Mouse (Mus musculus): ENCODE measurements around the gene Hfe.

Hfe gene

GRCm38 (mm10) chr13:23710374-23711089 lies at the start of gene Hfe:
TSS of gene Hfe (minus strand) at chr13:23710854.
- in situ Hi-C loops (cut with MboI): no loop called here

GRCm38 (mm10) chr13:23759916-23760239 lies 49.2 kb upstream of the Hfe start:
- in situ Hi-C loops (cut with MboI): loop anchor here (10.0 kb wide), 1 partner anchor 325 kb away; no protein-coding TSS in a partner anchor

GRCm38 (mm10) chr13:23759251-23759771 lies 48.7 kb upstream of the Hfe start:
- in situ Hi-C loops (cut with MboI): loop anchor here (10.0 kb wide), 1 partner anchor 325 kb away; no protein-coding TSS in a partner anchor

- in situ Hi-C loops (cut with MboI): loop anchor here (10.0 kb wide), 1 partner anchor 323 kb away; no protein-coding TSS in a partner anchor
Observed at GRCm38 (mm10) chr13:23757921-23758320, 47.3 kb upstream of the Hfe start.

GRCm38 (mm10) chr13:23757211-23757773 lies 46.6 kb upstream of the Hfe start:
- in situ Hi-C loops (cut with MboI): loop anchor here (10.0 kb wide), 1 partner anchor 322 kb away; no protein-coding TSS in a partner anchor

GRCm38 (mm10) chr13:23756790-23757189 lies 46.1 kb upstream of the Hfe start, which contains the start of gene Hist1h4b:
TSS of gene Hist1h4b (plus strand) at chr13:23757013.
- in situ Hi-C loops (cut with MboI): loop anchor here (10.0 kb wide), 1 partner anchor 322 kb away; no protein-coding TSS in a partner anchor

- in situ Hi-C loops (cut with MboI): loop anchor here (10.0 kb wide), 1 partner anchor 320 kb away; no protein-coding TSS in a partner anchor
Observed at GRCm38 (mm10) chr13:23755000-23755399, 44.3 kb upstream of the Hfe start.

GRCm38 (mm10) chr13:23753314-23754078 lies 42.8 kb upstream of the Hfe start:
- in situ Hi-C loops (cut with MboI): loop anchor here (10.0 kb wide), 1 partner anchor 319 kb away; no protein-coding TSS in a partner anchor

- in situ Hi-C loops (cut with MboI): loop anchor here (10.0 kb wide), 1 partner anchor 318 kb away; no protein-coding TSS in a partner anchor
Observed at GRCm38 (mm10) chr13:23752742-23753172, 42.1 kb upstream of the Hfe start.

- in situ Hi-C loops (cut with MboI): loop anchor here (10.0 kb wide), 1 partner anchor 317 kb away; no protein-coding TSS in a partner anchor
Observed at GRCm38 (mm10) chr13:23752067-23752741, 41.5 kb upstream of the Hfe start, which contains the start of gene Hist1h3b. TSS of gene Hist1h3b (plus strand) at chr13:23752267.

- in situ Hi-C loops (cut with MboI): loop anchor here (10.0 kb wide), 1 partner anchor 317 kb away; no protein-coding TSS in a partner anchor
Observed at GRCm38 (mm10) chr13:23751478-23751956, 40.9 kb upstream of the Hfe start.

- in situ Hi-C loops (cut with MboI): loop anchor here (10.0 kb wide), 1 partner anchor 316 kb away; no protein-coding TSS in a partner anchor
Observed at GRCm38 (mm10) chr13:23750839-23751477, 40.3 kb upstream of the Hfe start, which contains the start of gene Hist1h2ab. TSS of gene Hist1h2ab (plus strand) at chr13:23751126.

GRCm38 (mm10) chr13:23749563-23750121 lies 39.0 kb upstream of the Hfe start:
- in situ Hi-C loops (cut with MboI): loop anchor here (10.0 kb wide), 4 partner anchors 195 to 1925 kb away; partner anchors contain the start of genes Hist1h1d, Hist1h2ah, Hist1h2bk and Hist1h4f

GRCm38 (mm10) chr13:23747892-23748288 lies 37.2 kb upstream of the Hfe start:
- in situ Hi-C loops (cut with MboI): loop anchor here (10.0 kb wide), 3 partner anchors 193 to 1923 kb away; partner anchors contain the start of genes Hist1h1d, Hist1h2ah, Hist1h2bk and Hist1h4f

GRCm38 (mm10) chr13:23747081-23747891 lies 36.6 kb upstream of the Hfe start:
- in situ Hi-C loops (cut with MboI): loop anchor here (10.0 kb wide), 3 partner anchors 192 to 1922 kb away; partner anchors contain the start of genes Hist1h1d, Hist1h2ah, Hist1h2bk and Hist1h4f

GRCm38 (mm10) chr13:23746201-23747080 lies 35.8 kb upstream of the Hfe start, which contains the start of gene Hist1h2bb:
TSS of gene Hist1h2bb (plus strand) at chr13:23746734.
- in situ Hi-C loops (cut with MboI): loop anchor here (10.0 kb wide), 3 partner anchors 192 to 1922 kb away; partner anchors contain the start of genes Hist1h1d, Hist1h2ah, Hist1h2bk and Hist1h4f
